Mouse (Mus musculus): ENCODE measurements around the gene Iqsec1. TPM values are rescaled to one million over a fixed set of nuclear protein-coding genes. Genes with fewer than 3 reads are reported as not detected.

The Iqsec1 gene
- total and polyA plus RNA-seq, 2 experiments from 2014 or later: 12.0 to 93.7 TPM

- no peak overlapping the region for H3K9ac ChIP-seq (replicated peaks; ENCODE audit: low read depth, low read length)
- ATAC-seq (ENCODE audit: insufficient read depth, low read depth): peak; percentile 63
Measured at GRCm38 (mm10) chr6:90707143-90707542, 281.3 kb downstream of the Iqsec1 start.

DNA sequence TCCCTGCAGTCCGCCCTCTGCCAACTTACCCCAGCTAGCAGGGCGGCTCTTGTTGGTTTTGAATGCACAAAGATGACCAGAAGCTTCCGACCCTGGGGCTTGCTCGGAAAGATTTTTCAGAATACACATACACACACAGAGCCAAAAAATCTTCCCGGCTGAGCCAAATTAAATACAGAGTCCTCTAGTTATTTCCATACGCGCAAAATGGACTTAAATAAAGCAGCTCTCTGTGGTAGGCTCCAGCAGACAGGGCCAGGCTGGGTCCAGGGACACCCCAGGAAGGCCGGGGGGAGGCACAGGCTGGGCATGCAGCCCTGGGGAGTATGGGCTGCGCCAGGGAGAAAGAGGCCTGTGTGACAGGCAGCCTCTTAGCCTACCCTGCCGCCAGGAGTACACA, 282.0 kb downstream of the Iqsec1 start:
- Histone ChIP-seq H3K9me3 (replicated peaks; ENCODE audit: control insufficient read depth, low read length) (no peaks in the 10 kb centered on the region), H3K4me1 (ENCODE audit: control insufficient read depth, insufficient read depth) (peaks cover 100% of the 10 kb centered on the region), H3K4me2 (ENCODE audit: low read depth, low read length) (no peak overlapping the region), H3K27ac (ENCODE audit: low read depth) (peak overlapping the region; percentile 76), H3K4me3 (ENCODE audit: low read depth, low read length) (no peak overlapping the region), H3K9ac (replicated peaks; ENCODE audit: low read depth, low read length) (no peak overlapping the region), H3K27me3 (ENCODE audit: control insufficient read depth, insufficient read depth, low read length) (no peaks in the 10 kb centered on the region), H3K36me3 (replicated peaks; ENCODE audit: control insufficient read depth, insufficient read depth, low read length) (no peaks in the 10 kb centered on the region)
- TF ChIP-seq CTCF (IDR thresholded peaks at IDR 0.05; ENCODE audit: low read depth) (no peak), EP300 (IDR thresholded peaks at IDR 0.05; ENCODE audit: low read depth) (no peak)
- ATAC-seq (ENCODE audit: insufficient read depth, low read depth) (peak; percentile 27), DNase-seq (ENCODE audit: low spot score) (peak; percentile 55)
- 51% methylated on average over 10 of the region's 10 CpGs for WGBS

More at GRCm38 (mm10) chr6:90707143-90707542, 281.3 kb downstream of the Iqsec1 start:
- H3K27ac ChIP-seq (ENCODE audit: low read depth): peak overlapping the region; percentile 76
- no peaks in the 10 kb centered on the region for H3K27me3 ChIP-seq (ENCODE audit: control insufficient read depth, insufficient read depth, low read length)
- no peak overlapping the region for H3K4me2 ChIP-seq (ENCODE audit: low read depth, low read length)
- H3K36me3 ChIP-seq (replicated peaks; ENCODE audit: control insufficient read depth, insufficient read depth, low read length): no peaks in the 10 kb centered on the region
- TF ChIP-seq CTCF (IDR thresholded peaks at IDR 0.05; ENCODE audit: low read depth): no peak
- no peak for TF ChIP-seq EP300 (IDR thresholded peaks at IDR 0.05; ENCODE audit: low read depth)
- peaks cover 100% of the 10 kb centered on the region for H3K4me1 ChIP-seq (ENCODE audit: control insufficient read depth, insufficient read depth)
- 37% methylated on average over 4 of the region's 4 CpGs for WGBS
- peak; percentile 67 for DNase-seq (ENCODE audit: low spot score)
- H3K4me3 ChIP-seq (ENCODE audit: low read depth, low read length): no peak overlapping the region
- no peaks in the 10 kb centered on the region for H3K9me3 ChIP-seq (replicated peaks; ENCODE audit: control insufficient read depth, low read length)

GRCm38 (mm10) chr6:90705738-90706137, 282.7 kb downstream of the Iqsec1 start:
- Histone ChIP-seq H3K4me2 (ENCODE audit: low read depth, low read length) (no peak overlapping the region), H3K4me1 (ENCODE audit: control insufficient read depth, insufficient read depth) (peaks cover 99% of the 10 kb centered on the region), H3K9me3 (replicated peaks; ENCODE audit: control insufficient read depth, low read length) (no peaks in the 10 kb centered on the region), H3K4me3 (ENCODE audit: low read depth, low read length) (no peak overlapping the region), H3K27ac (ENCODE audit: low read depth) (peak overlapping the region; percentile 86), H3K36me3 (replicated peaks; ENCODE audit: control insufficient read depth, insufficient read depth, low read length) (no peaks in the 10 kb centered on the region), H3K9ac (replicated peaks; ENCODE audit: low read depth, low read length) (no peak overlapping the region), H3K27me3 (ENCODE audit: control insufficient read depth, insufficient read depth, low read length) (no peaks in the 10 kb centered on the region)
- WGBS: 78% methylated on average over 3 of the region's 3 CpGs
- DNase-seq (ENCODE audit: low spot score) (no peak), ATAC-seq (ENCODE audit: insufficient read depth, low read depth) (no peak)
- TF ChIP-seq CTCF (IDR thresholded peaks at IDR 0.05; ENCODE audit: low read depth): peak; percentile 22; the same call in 1 of the 2 replicates
- no peak for TF ChIP-seq EP300 (IDR thresholded peaks at IDR 0.05; ENCODE audit: low read depth)

DNA sequence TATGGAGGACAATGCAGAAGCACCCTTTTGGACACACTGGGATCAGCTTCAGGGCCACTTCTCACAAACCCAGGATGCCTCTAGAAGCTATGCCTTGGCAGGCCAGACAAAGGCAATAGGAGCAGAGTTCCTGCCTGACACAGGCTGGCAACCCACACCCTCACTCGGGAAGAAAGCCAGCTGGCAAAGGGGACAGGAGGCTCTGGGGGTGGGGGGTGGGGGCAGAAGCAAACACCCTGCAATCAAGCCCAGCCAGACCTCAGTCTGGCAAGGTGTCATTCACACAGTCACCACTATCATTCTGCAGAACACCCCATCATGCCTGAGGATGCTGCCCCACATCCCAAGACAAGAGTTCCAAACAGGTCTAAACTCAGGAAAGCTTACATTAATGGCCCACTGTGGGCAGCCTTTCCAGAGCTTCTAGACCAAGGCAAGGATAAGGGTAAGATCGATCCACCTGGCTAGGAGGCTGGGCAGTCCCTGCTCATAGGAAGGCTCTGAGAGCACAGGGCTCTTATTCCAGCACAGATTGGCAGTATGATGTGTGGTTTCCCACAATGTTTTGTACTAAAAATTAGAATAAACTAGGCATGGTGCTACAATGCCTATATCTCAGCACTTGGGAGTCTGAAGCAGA, 283.7 kb downstream of the Iqsec1 start:
- no peak overlapping the region for H3K4me3 ChIP-seq (ENCODE audit: low read depth, low read length)
- no peaks in the 10 kb centered on the region for H3K36me3 ChIP-seq (replicated peaks; ENCODE audit: control insufficient read depth, insufficient read depth, low read length)
- peak; percentile 54 for ATAC-seq (ENCODE audit: insufficient read depth, low read depth)
- WGBS: 42% methylated on average over 2 of the region's 2 CpGs
- H3K27ac ChIP-seq (ENCODE audit: low read depth): peak overlapping the region; percentile 86
- DNase-seq (ENCODE audit: low spot score): peak; percentile 75
- TF ChIP-seq EP300 (IDR thresholded peaks at IDR 0.05; ENCODE audit: low read depth): no peak
- no peaks in the 10 kb centered on the region for H3K9me3 ChIP-seq (replicated peaks; ENCODE audit: control insufficient read depth, low read length)
- H3K9ac ChIP-seq (replicated peaks; ENCODE audit: low read depth, low read length): no peak overlapping the region
- no peaks in the 10 kb centered on the region for H3K27me3 ChIP-seq (ENCODE audit: control insufficient read depth, insufficient read depth, low read length)
- peaks cover 99% of the 10 kb centered on the region for H3K4me1 ChIP-seq (ENCODE audit: control insufficient read depth, insufficient read depth)
- no peak overlapping the region for H3K4me2 ChIP-seq (ENCODE audit: low read depth, low read length)

- 26% methylated on average over 2 of the region's 2 CpGs for WGBS
- TF ChIP-seq EP300 (IDR thresholded peaks at IDR 0.05; ENCODE audit: low read depth): no peak
- no peak for TF ChIP-seq CTCF (IDR thresholded peaks at IDR 0.05; ENCODE audit: low read depth)
- no peak for DNase-seq (ENCODE audit: low spot score)
- Histone ChIP-seq H3K27me3 (ENCODE audit: control insufficient read depth, insufficient read depth, low read length) (no peaks in the 10 kb centered on the region), H3K4me3 (ENCODE audit: low read depth, low read length) (no peak overlapping the region), H3K4me1 (ENCODE audit: control insufficient read depth, insufficient read depth) (peaks cover 99% of the 10 kb centered on the region), H3K9me3 (replicated peaks; ENCODE audit: control insufficient read depth, low read length) (no peaks in the 10 kb centered on the region), H3K9ac (replicated peaks; ENCODE audit: low read depth, low read length) (0 out of 2 replicates have a peak overlapping the region, but pooled peaks have one; percentile 6), H3K4me2 (ENCODE audit: low read depth, low read length) (no peak overlapping the region), H3K36me3 (replicated peaks; ENCODE audit: control insufficient read depth, insufficient read depth, low read length) (no peaks in the 10 kb centered on the region), H3K27ac (ENCODE audit: low read depth) (peak overlapping the region; percentile 86)
- no peak for ATAC-seq (ENCODE audit: insufficient read depth, low read depth)
Measured at GRCm38 (mm10) chr6:90703782-90704181, 284.7 kb downstream of the Iqsec1 start.

All from heart, postnatal 0 days (tissue).